Mouse (Mus musculus) bone marrow, adult 2 months (tissue): Measurements from ENCODE around the gene Arhgef3. TPM values are rescaled to one million over a fixed set of nuclear protein-coding genes. Genes with fewer than 3 reads are reported as not detected.
A peak's percentile ranks its signal among the peaks of the same experiment; 100 is the strongest.

Experiments used
- H3K27ac ChIP-seq: fragments of 200-500 bp; 2 replicates; pipeline ENCODE4 v1.5.1; 2012; ENCODE audit warnings: low read depth, mild to moderate bottlenecking, control low read depth, inconsistent platforms, low read length; ENCODE audit not compliant: control insufficient read depth, poor library complexity, insufficient read depth
- H3K4me1 ChIP-seq: fragments of 200-500 bp; 2 replicates; pipeline ENCODE4 v1.6.1; 2011; ENCODE audit warnings: low read length; ENCODE audit not compliant: control insufficient read depth, insufficient read depth
- H3K4me3 ChIP-seq: fragments of 200-500 bp; replicated peaks from 2 replicates; pipeline ENCODE3; 2011; ENCODE audit warnings: mild to moderate bottlenecking, low read depth, low read length, control low read depth; ENCODE audit not compliant: control insufficient read depth
- CTCF ChIP-seq: fragments of 200-500 bp; IDR thresholded peaks from 2 replicates; pipeline ENCODE4 v1.5.1; 2011; ENCODE audit warnings: low read length, control low read depth; ENCODE audit not compliant: control insufficient read depth, insufficient read depth
- POLR2A ChIP-seq: fragments of 200-500 bp; IDR thresholded peaks from 2 replicates; pipeline ENCODE4 v1.6.1; 2011; ENCODE audit warnings: low read depth, mild to moderate bottlenecking, control low read depth, low read length, borderline replicate concordance; ENCODE audit not compliant: control insufficient read depth
- WGBS: fragments of 180-500 bp; shearing (Covaris S2); methylation state at CpG from one replicate; pipeline ENCODE4 v1.1.7; 2018; 5-methylcytosine and 5-hydroxymethylcytosine counted together
- polyA plus RNA-seq: library from polyadenylated mRNA; stranded (reverse); fragments of >200 nt; gene quantifications from 2 replicates; pipeline ENCODE4 v1.2.4, GENCODE M21; 2011; ENCODE audit warnings: low replicate concordance; ENCODE audit not compliant: missing spikeins, insufficient read depth, insufficient read length

Gene Arhgef3
- polyA plus RNA-seq, 1 experiment, result 14.3 TPM

DNA sequence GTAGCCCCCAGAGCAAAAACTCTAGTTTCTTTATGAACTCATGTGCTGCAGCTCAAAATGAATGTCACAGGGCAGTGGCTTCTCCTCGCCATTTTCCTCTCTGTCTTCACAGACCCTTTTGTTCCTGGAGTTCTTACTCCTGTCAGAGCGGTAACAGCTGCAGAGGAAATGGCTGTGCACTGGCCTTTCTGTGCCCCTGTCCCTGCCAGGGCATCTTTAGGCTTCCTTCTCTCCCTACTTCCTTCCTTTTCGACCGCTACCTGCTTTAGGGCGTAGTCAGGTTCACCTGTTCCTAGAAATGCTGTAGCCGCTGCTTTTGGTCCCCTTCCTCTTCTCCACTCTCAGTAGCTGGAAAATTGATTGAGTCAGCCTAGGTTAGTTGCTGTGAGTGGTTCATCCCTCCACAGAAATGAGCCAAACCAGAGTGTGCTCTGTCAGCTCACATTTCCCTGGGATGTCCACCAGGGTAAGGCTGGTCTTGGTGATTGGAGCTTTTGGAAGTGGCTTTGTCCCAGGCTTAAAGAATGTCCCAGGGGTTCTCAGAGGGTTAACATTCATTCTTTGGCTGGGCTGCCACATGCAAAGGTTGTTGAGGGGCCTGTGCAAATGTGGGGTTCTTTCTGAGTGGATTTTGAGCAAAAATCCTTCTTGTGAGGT lies 121.3 kb downstream of the Arhgef3 start:
- WGBS, result 36% methylated on average over 6 of the region's 6 CpGs
- H3K4me1 ChIP-seq, result peaks cover 1% of the 10 kb centered on the region; the same call in 1 of the 2 replicates

DNA sequence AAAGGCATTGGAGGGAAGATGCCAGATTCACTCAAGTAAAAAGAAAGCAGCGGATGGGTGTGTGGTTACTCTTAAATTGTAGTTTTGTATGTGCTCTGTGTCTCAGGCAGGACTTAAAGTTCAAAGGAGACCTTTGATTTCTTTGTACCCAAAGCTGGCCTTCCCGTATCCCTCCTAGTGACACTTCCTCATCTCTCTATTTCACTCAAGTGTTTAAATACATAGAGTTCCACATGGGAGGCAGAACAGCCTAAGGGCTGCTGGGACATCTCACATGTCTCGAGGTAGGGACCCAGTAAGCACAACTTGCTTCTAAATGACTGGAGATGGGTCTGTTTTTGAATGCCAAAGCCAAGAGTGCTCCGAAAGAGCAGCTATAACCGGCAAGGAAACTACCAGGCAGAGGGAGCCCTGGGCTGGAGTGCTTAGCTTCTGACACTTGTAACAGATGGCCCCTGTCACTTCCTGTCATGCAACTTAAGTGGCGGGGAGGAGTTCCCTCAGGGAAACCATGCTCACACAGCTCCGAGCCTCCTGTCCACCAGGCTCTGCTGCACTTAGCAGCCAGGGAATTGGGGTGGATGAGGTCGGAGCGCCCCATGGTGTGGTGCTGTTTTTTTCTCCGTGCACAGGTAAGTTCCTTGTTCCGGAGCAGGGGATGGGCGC lies 123.0 kb downstream of the Arhgef3 start:
- peak overlapping the region; percentile 51 for H3K4me3 ChIP-seq
- 6% methylated on average over 12 of the region's 12 CpGs for WGBS
- peak overlapping the region; percentile 30 for H3K27ac ChIP-seq

More for the DNA sequence above, 121.3 kb downstream of the Arhgef3 start:
- Histone ChIP-seq H3K4me3 (no peak overlapping the region), H3K27ac (no peak overlapping the region)
- no peak for TF ChIP-seq POLR2A
- TF ChIP-seq CTCF, result no peak

DNA sequence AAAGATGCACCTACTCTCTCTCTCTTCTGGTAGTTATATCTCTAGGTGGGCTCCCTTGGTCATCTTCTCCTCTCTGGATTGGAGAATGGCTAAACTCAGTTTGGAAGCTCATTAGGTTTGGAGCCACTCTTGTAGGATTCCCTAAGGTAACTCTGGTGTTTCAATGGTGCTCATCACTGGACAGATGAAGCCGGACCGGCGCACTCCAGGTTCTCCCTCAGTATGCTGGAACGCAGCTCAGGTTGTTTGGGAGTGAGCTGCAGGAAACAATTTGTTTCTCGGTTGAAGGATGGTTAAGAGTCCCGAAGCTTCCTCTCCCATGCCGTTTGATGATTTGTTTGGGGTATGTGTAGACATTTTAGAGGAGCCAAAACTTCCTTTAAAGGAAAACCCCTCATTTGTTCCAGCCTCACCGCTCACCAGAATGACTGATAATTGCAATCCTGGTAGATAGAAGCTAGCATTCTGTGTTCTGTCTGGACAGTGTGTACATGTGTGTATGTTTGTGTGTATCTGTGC lies 124.0 kb downstream of the Arhgef3 start:
- Histone ChIP-seq H3K27ac (no peak overlapping the region), H3K4me1 (no peaks in the 10 kb centered on the region; the same call in 1 of the 2 replicates), H3K4me3 (no peak overlapping the region)
- no peak for TF ChIP-seq CTCF
- no peak for TF ChIP-seq POLR2A
- WGBS, result 60% methylated on average over 8 of the region's 8 CpGs

More for the DNA sequence above, 123.0 kb downstream of the Arhgef3 start:
- no peaks in the 10 kb centered on the region; the same call in 1 of the 2 replicates for H3K4me1 ChIP-seq
- TF ChIP-seq POLR2A (no peak), CTCF (no peak)

DNA sequence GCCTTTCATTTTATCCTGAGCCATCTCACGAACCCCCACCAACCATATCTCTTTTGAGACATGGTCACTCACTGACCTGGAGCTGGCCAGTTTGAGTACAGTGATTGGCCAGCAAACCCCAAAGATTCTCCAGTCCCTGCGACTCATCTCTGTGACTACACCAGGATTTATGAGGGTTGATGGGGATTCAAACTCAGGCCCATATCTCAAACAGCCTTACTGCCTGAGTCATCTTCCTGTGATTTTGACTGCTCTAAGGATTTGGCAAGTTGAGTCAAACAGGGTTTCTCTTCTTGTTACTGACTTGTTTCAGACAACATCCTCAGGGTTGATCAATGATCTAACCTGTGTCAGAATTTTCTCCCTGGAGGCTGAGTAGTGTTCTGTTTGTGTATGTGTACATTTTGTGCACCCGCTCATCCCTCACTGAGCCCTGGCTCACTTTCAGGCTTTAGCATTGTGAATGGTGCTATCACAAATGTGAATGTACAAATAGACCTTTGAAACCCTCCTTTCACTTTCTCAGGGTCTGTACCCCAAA lies 124.9 kb downstream of the Arhgef3 start:
- 81% methylated on average over 3 of the region's 3 CpGs for WGBS
- H3K4me3 ChIP-seq, result no peak overlapping the region
- TF ChIP-seq CTCF (no peak), POLR2A (no peak)
- H3K27ac ChIP-seq, result no peak overlapping the region
- no peaks in the 10 kb centered on the region; the same call in 1 of the 2 replicates for H3K4me1 ChIP-seq

DNA sequence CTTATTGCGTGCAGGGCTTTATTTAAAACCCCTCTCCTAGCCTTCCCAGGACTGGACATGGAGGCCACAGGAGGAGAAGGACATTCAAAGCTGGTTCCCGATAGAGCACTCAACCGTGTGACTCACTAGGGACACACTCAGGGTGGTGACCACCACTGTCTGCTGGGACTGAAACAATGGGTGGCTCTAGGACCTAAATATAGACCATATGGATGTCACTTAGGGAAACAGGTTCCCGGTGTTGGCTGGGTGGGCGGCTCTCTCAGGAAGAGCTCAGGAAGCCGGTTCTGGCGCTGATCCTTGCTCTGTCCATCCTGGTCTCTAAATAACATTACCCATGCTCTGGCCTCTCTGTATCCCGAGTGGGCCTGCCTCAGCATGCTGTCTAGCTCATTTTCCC lies 127.6 kb downstream of the Arhgef3 start:
- no peak for TF ChIP-seq POLR2A
- H3K27ac ChIP-seq, result no peak overlapping the region
- 83% methylated on average over 8 of the region's 8 CpGs for WGBS
- H3K4me1 ChIP-seq, result no peaks in the 10 kb centered on the region; the same call in 1 of the 2 replicates
- no peak overlapping the region for H3K4me3 ChIP-seq

DNA sequence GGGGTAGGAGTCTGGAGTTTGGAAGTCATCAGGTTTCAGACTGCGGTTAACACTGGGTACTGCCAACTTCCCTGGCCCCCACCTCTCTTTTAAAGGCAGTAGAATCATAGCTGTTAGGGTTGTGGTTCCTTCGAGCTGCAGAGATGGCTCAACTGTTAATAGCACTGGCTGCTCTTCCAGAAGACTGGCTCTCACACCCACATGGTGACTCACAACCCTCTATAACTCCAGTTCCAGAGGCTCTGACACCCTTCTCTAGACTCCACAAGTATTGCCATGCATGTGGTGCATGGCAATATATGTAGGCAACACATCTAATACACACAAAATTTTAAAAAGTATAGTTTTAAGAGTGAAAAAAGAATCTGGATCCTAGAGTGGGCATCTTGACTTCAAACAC lies 128.1 kb downstream of the Arhgef3 start:
- WGBS, result 56% methylated on average over 2 of the region's 2 CpGs
- no peaks in the 10 kb centered on the region; the same call in 1 of the 2 replicates for H3K4me1 ChIP-seq

DNA sequence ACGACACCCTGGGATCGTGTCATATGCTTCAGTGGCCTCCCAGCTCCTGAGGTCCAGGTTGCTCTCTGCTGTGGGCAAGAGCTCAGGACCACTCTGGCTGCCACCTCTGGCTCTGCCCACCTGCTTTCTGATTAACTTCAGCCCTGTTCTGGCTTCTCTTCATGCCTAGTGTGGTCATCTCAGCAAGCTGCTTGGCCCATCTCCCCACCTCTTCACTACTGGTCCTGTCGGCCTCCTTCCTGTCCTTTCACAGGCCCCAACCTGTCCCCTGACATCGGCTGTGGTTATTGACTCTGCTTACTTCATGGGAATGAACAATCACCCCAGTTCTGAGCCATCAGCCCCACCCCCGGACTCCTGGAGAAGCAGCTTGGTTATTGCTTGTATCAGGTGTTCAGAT lies 128.9 kb downstream of the Arhgef3 start:
- TF ChIP-seq POLR2A (no peak), CTCF (no peak)
- Histone ChIP-seq H3K4me1 (no peaks in the 10 kb centered on the region), H3K4me3 (no peak overlapping the region), H3K27ac (no peak overlapping the region)
- WGBS, result 73% methylated on average over 5 of the region's 5 CpGs

More for the DNA sequence above, 128.1 kb downstream of the Arhgef3 start:
- TF ChIP-seq CTCF (no peak), POLR2A (no peak)
- no peak overlapping the region for H3K27ac ChIP-seq
- H3K4me3 ChIP-seq, result no peak overlapping the region

DNA sequence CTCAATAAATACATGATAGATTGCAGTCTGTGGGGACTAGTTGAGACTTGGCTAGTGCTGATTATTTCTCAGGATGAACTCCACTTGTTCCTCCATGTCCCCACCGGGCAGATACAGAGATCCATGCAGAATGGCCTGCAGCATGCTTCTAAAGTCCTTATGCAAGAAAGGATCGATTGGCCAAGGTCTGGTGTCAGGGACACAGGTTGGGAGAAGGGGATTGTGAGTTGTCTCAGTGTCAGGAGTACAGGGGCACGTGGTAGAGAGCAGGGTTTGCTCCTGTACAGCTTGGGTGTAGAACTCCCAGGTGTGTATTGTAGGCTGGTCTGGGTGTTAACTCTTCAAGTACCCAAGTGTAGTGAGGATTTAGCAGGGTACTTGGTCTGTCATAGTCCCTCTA lies 130.2 kb downstream of the Arhgef3 start:
- TF ChIP-seq CTCF, result no peak
- no peak for TF ChIP-seq POLR2A
- Histone ChIP-seq H3K4me1 (no peaks in the 10 kb centered on the region), H3K27ac (no peak overlapping the region), H3K4me3 (no peak overlapping the region)
- WGBS, result 70% methylated on average over 3 of the region's 3 CpGs
